Mouse (Mus musculus) cerebellum, adult 11 months (tissue): ENCODE measurements around the gene Dock4.

Source experiments
- DNase-seq: peaks from one replicate; pipeline ENCODE4 v3.0.0; 2022

Dock4 gene

GRCm38 (mm10) chr12:40511643-40512369 lies 66.1 kb downstream of the Dock4 start:
- no peak for DNase-seq

GRCm38 (mm10) chr12:40512370-40512693 lies 66.6 kb downstream of the Dock4 start:
- DNase-seq = no peak

GRCm38 (mm10) chr12:40512994-40513393 lies 67.2 kb downstream of the Dock4 start:
- no peak for DNase-seq

- DNase-seq = no peak
Measured at GRCm38 (mm10) chr12:40514021-40514420, 68.3 kb downstream of the Dock4 start.

GRCm38 (mm10) chr12:40522468-40522867 lies 76.7 kb downstream of the Dock4 start:
- no peak for DNase-seq

- DNase-seq = no peak
Measured at GRCm38 (mm10) chr12:40523020-40523419, 77.3 kb downstream of the Dock4 start.

GRCm38 (mm10) chr12:40525045-40525444 lies 79.3 kb downstream of the Dock4 start:
- DNase-seq = no peak

GRCm38 (mm10) chr12:40535655-40536618 lies 90.2 kb downstream of the Dock4 start:
- no peak for DNase-seq

GRCm38 (mm10) chr12:40537826-40538225 lies 92.1 kb downstream of the Dock4 start:
- DNase-seq = no peak

GRCm38 (mm10) chr12:40538318-40538717 lies 92.6 kb downstream of the Dock4 start:
- no peak for DNase-seq

- DNase-seq = no peak
Measured at GRCm38 (mm10) chr12:40538780-40539179, 93.0 kb downstream of the Dock4 start.

- DNase-seq = no peak
Measured at GRCm38 (mm10) chr12:40544273-40544672, 98.5 kb downstream of the Dock4 start.

- DNase-seq = no peak
Measured at GRCm38 (mm10) chr12:40546827-40547226, 101.1 kb downstream of the Dock4 start.

GRCm38 (mm10) chr12:40551317-40551716 lies 105.6 kb downstream of the Dock4 start:
- no peak for DNase-seq

- DNase-seq = no peak
Measured at GRCm38 (mm10) chr12:40552201-40552600, 106.4 kb downstream of the Dock4 start.

GRCm38 (mm10) chr12:40553929-40554328 lies 108.2 kb downstream of the Dock4 start:
- DNase-seq = no peak

GRCm38 (mm10) chr12:40554941-40555511 lies 109.3 kb downstream of the Dock4 start:
- DNase-seq = no peak

GRCm38 (mm10) chr12:40558600-40558999 lies 112.8 kb downstream of the Dock4 start:
- DNase-seq = no peak

- DNase-seq = no peak
Measured at GRCm38 (mm10) chr12:40559103-40559502, 113.4 kb downstream of the Dock4 start.

GRCm38 (mm10) chr12:40563703-40564102 lies 118.0 kb downstream of the Dock4 start:
- DNase-seq = no peak

- no peak for DNase-seq
Measured at GRCm38 (mm10) chr12:40564261-40564660, 118.5 kb downstream of the Dock4 start.

GRCm38 (mm10) chr12:40568365-40568885 lies 122.7 kb downstream of the Dock4 start:
- DNase-seq = no peak
